Mouse (Mus musculus): ENCODE measurements around the gene Tsku. TPM values are rescaled to one million over a fixed set of nuclear protein-coding genes. Genes with fewer than 3 reads are reported as not detected.

Gene Tsku
- polyA plus RNA-seq, 1 experiment from 2014 or later, result 16.0 TPM

- WGBS, result 80% methylated on average over 9 of the region's 9 CpGs
- no peak overlapping the region for H3K27ac ChIP-seq (replicated peaks; ENCODE audit: low read depth, low read length)
- no peak overlapping the region for H3K9ac ChIP-seq (ENCODE audit: low read length)
- H3K4me1 ChIP-seq (ENCODE audit: control insufficient read depth, insufficient read depth, low read length), result 0 out of 2 replicates have a peak, but pooled peaks cover 2% of the 10 kb centered on the region
- DNase-seq (ENCODE audit: low spot score), result no peak
- ATAC-seq (ENCODE audit: insufficient number of reproducible peaks, low FRiP score, low TSS enrichment, low read depth), result no peak
- no peak overlapping the region for H3K4me2 ChIP-seq (ENCODE audit: low read depth, severe bottlenecking)
- H3K27me3 ChIP-seq (ENCODE audit: control insufficient read depth, insufficient read depth, low read length), result no peaks in the 10 kb centered on the region; the same call in 1 of the 2 replicates
- no peak overlapping the region for H3K4me3 ChIP-seq (ENCODE audit: low read depth, low read length)
- no peaks in the 10 kb centered on the region for H3K9me3 ChIP-seq (ENCODE audit: control insufficient read depth, low read length)
- no peaks in the 10 kb centered on the region for H3K36me3 ChIP-seq (ENCODE audit: control insufficient read depth, insufficient read depth, low read length)
Observed at GRCm38 (mm10) chr7:98389656-98390055, 28.5 kb upstream of the Tsku start.

- no peaks in the 10 kb centered on the region for H3K9me3 ChIP-seq (ENCODE audit: control insufficient read depth, low read length)
- DNase-seq (ENCODE audit: low spot score), result no peak
Observed at GRCm38 (mm10) chr7:98388881-98389501, 27.9 kb upstream of the Tsku start.

GRCm38 (mm10) chr7:98387201-98387600 is 26.1 kb upstream of the Tsku start:
- no peaks in the 10 kb centered on the region for H3K36me3 ChIP-seq (ENCODE audit: control insufficient read depth, insufficient read depth, low read length)
- H3K27me3 ChIP-seq (ENCODE audit: control insufficient read depth, insufficient read depth, low read length), result no peaks in the 10 kb centered on the region; the same call in 1 of the 2 replicates
- no peak overlapping the region for H3K4me3 ChIP-seq (ENCODE audit: low read depth, low read length)
- no peak overlapping the region for H3K9ac ChIP-seq (ENCODE audit: low read length)
- ATAC-seq (ENCODE audit: insufficient number of reproducible peaks, low FRiP score, low TSS enrichment, low read depth) (no peak), DNase-seq (ENCODE audit: low spot score) (no peak)
- H3K27ac ChIP-seq (replicated peaks; ENCODE audit: low read depth, low read length), result no peak overlapping the region
- H3K9me3 ChIP-seq (ENCODE audit: control insufficient read depth, low read length), result no peaks in the 10 kb centered on the region
- no peak overlapping the region for H3K4me2 ChIP-seq (ENCODE audit: low read depth, severe bottlenecking)
- 79% methylated on average over 7 of the region's 7 CpGs for WGBS
- peaks cover 12% of the 10 kb centered on the region for H3K4me1 ChIP-seq (ENCODE audit: control insufficient read depth, insufficient read depth, low read length)

More at GRCm38 (mm10) chr7:98388881-98389501, 27.9 kb upstream of the Tsku start:
- 83% methylated on average over 12 of the region's 12 CpGs for WGBS
- Histone ChIP-seq H3K9ac (ENCODE audit: low read length) (no peak overlapping the region), H3K4me1 (ENCODE audit: control insufficient read depth, insufficient read depth, low read length) (peaks cover 6% of the 10 kb centered on the region), H3K27ac (replicated peaks; ENCODE audit: low read depth, low read length) (no peak overlapping the region), H3K4me3 (ENCODE audit: low read depth, low read length) (no peak overlapping the region), H3K27me3 (ENCODE audit: control insufficient read depth, insufficient read depth, low read length) (no peaks in the 10 kb centered on the region; the same call in 1 of the 2 replicates), H3K4me2 (ENCODE audit: low read depth, severe bottlenecking) (no peak overlapping the region), H3K36me3 (ENCODE audit: control insufficient read depth, insufficient read depth, low read length) (no peaks in the 10 kb centered on the region)
- no peak for ATAC-seq (ENCODE audit: insufficient number of reproducible peaks, low FRiP score, low TSS enrichment, low read depth)

- DNase-seq (ENCODE audit: low spot score), result no peak
- H3K4me3 ChIP-seq (ENCODE audit: low read depth, low read length), result no peak overlapping the region
- no peak overlapping the region for H3K4me2 ChIP-seq (ENCODE audit: low read depth, severe bottlenecking)
- no peaks in the 10 kb centered on the region for H3K36me3 ChIP-seq (ENCODE audit: control insufficient read depth, insufficient read depth, low read length)
- H3K9ac ChIP-seq (ENCODE audit: low read length), result no peak overlapping the region
- 80% methylated on average over 1 of the region's 1 CpGs for WGBS
- no peaks in the 10 kb centered on the region for H3K9me3 ChIP-seq (ENCODE audit: control insufficient read depth, low read length)
- ATAC-seq (ENCODE audit: insufficient number of reproducible peaks, low FRiP score, low TSS enrichment, low read depth), result no peak
- H3K27me3 ChIP-seq (ENCODE audit: control insufficient read depth, insufficient read depth, low read length), result no peaks in the 10 kb centered on the region; the same call in 1 of the 2 replicates
- H3K4me1 ChIP-seq (ENCODE audit: control insufficient read depth, insufficient read depth, low read length), result peaks cover 12% of the 10 kb centered on the region
- no peak overlapping the region for H3K27ac ChIP-seq (replicated peaks; ENCODE audit: low read depth, low read length)
Observed at GRCm38 (mm10) chr7:98385168-98385567, 24.0 kb upstream of the Tsku start.

GRCm38 (mm10) chr7:98383337-98383736 is 22.2 kb upstream of the Tsku start:
- no peaks in the 10 kb centered on the region for H3K9me3 ChIP-seq (ENCODE audit: control insufficient read depth, low read length)
- no peaks in the 10 kb centered on the region for H3K27me3 ChIP-seq (ENCODE audit: control insufficient read depth, insufficient read depth, low read length)
- no peak overlapping the region for H3K9ac ChIP-seq (ENCODE audit: low read length)
- no peaks in the 10 kb centered on the region for H3K36me3 ChIP-seq (ENCODE audit: control insufficient read depth, insufficient read depth, low read length)
- H3K27ac ChIP-seq (replicated peaks; ENCODE audit: low read depth, low read length), result no peak overlapping the region
- DNase-seq (ENCODE audit: low spot score) (no peak), ATAC-seq (ENCODE audit: insufficient number of reproducible peaks, low FRiP score, low TSS enrichment, low read depth) (no peak)
- no peak overlapping the region for H3K4me3 ChIP-seq (ENCODE audit: low read depth, low read length)
- 79% methylated on average over 4 of the region's 4 CpGs for WGBS
- H3K4me2 ChIP-seq (ENCODE audit: low read depth, severe bottlenecking), result no peak overlapping the region
- H3K4me1 ChIP-seq (ENCODE audit: control insufficient read depth, insufficient read depth, low read length), result peaks cover 10% of the 10 kb centered on the region

- no peaks in the 10 kb centered on the region for H3K27me3 ChIP-seq (ENCODE audit: control insufficient read depth, insufficient read depth, low read length)
- WGBS, result 85% methylated on average over 6 of the region's 6 CpGs
- peaks cover 10% of the 10 kb centered on the region for H3K4me1 ChIP-seq (ENCODE audit: control insufficient read depth, insufficient read depth, low read length)
- H3K9ac ChIP-seq (ENCODE audit: low read length), result no peak overlapping the region
- no peak overlapping the region for H3K4me3 ChIP-seq (ENCODE audit: low read depth, low read length)
- no peaks in the 10 kb centered on the region for H3K9me3 ChIP-seq (ENCODE audit: control insufficient read depth, low read length)
- no peaks in the 10 kb centered on the region for H3K36me3 ChIP-seq (ENCODE audit: control insufficient read depth, insufficient read depth, low read length)
- H3K4me2 ChIP-seq (ENCODE audit: low read depth, severe bottlenecking), result no peak overlapping the region
- ATAC-seq (ENCODE audit: insufficient number of reproducible peaks, low FRiP score, low TSS enrichment, low read depth), result no peak
- no peak overlapping the region for H3K27ac ChIP-seq (replicated peaks; ENCODE audit: low read depth, low read length)
- DNase-seq (ENCODE audit: low spot score), result no peak
Observed at GRCm38 (mm10) chr7:98382784-98383183, 21.7 kb upstream of the Tsku start.

GRCm38 (mm10) chr7:98380224-98380925 is 19.2 kb upstream of the Tsku start:
- ATAC-seq (ENCODE audit: insufficient number of reproducible peaks, low FRiP score, low TSS enrichment, low read depth), result no peak
- H3K4me2 ChIP-seq (ENCODE audit: low read depth, severe bottlenecking), result no peak overlapping the region
- no peaks in the 10 kb centered on the region for H3K9me3 ChIP-seq (ENCODE audit: control insufficient read depth, low read length)
- no peak overlapping the region for H3K4me3 ChIP-seq (ENCODE audit: low read depth, low read length)
- H3K27me3 ChIP-seq (ENCODE audit: control insufficient read depth, insufficient read depth, low read length), result no peaks in the 10 kb centered on the region
- WGBS, result 71% methylated on average over 6 of the region's 6 CpGs
- no peaks in the 10 kb centered on the region for H3K36me3 ChIP-seq (ENCODE audit: control insufficient read depth, insufficient read depth, low read length)
- no peak overlapping the region for H3K9ac ChIP-seq (ENCODE audit: low read length)
- H3K4me1 ChIP-seq (ENCODE audit: control insufficient read depth, insufficient read depth, low read length), result peaks cover 10% of the 10 kb centered on the region
- DNase-seq (ENCODE audit: low spot score), result no peak
- no peak overlapping the region for H3K27ac ChIP-seq (replicated peaks; ENCODE audit: low read depth, low read length)

- Histone ChIP-seq H3K9me3 (ENCODE audit: control insufficient read depth, low read length) (no peaks in the 10 kb centered on the region), H3K9ac (ENCODE audit: low read length) (no peak overlapping the region), H3K4me3 (ENCODE audit: low read depth, low read length) (no peak overlapping the region), H3K27me3 (ENCODE audit: control insufficient read depth, insufficient read depth, low read length) (no peaks in the 10 kb centered on the region), H3K27ac (replicated peaks; ENCODE audit: low read depth, low read length) (no peak overlapping the region), H3K4me1 (ENCODE audit: control insufficient read depth, insufficient read depth, low read length) (peaks cover 9% of the 10 kb centered on the region), H3K4me2 (ENCODE audit: low read depth, severe bottlenecking) (no peak overlapping the region), H3K36me3 (ENCODE audit: control insufficient read depth, insufficient read depth, low read length) (no peaks in the 10 kb centered on the region)
- 89% methylated on average over 4 of the region's 4 CpGs for WGBS
- no peak for DNase-seq (ENCODE audit: low spot score)
- no peak for ATAC-seq (ENCODE audit: insufficient number of reproducible peaks, low FRiP score, low TSS enrichment, low read depth)
Observed at GRCm38 (mm10) chr7:98379232-98379631, 18.1 kb upstream of the Tsku start.
